Mouse (Mus musculus) hindbrain, embryonic 14.5 days (tissue): ENCODE data around the gene Cds2. TPM values are rescaled to one million over a fixed set of nuclear protein-coding genes. Genes with fewer than 3 reads are reported as not detected.
A peak's percentile ranks its signal among the peaks of the same experiment; 100 is the strongest.

Experiments
- ATAC-seq: fragments of 200-750 bp; cut with Nextera tagmentation; 2 replicates; pipeline ENCODE4 v1.8.0; 2017; ENCODE audit warnings: moderate number of reproducible peaks, mild to moderate bottlenecking, moderate TSS enrichment, moderate library complexity; ENCODE audit not compliant: low FRiP score
- DNase-seq: peaks from one replicate; pipeline ENCODE4 v3.0.0-alpha.2; 2015; ENCODE audit warnings: low spot score
- H3K27ac ChIP-seq: fragments of 300-500 bp; sonication (generic); 2 replicates; pipeline ENCODE4 v1.5.1; 2014; ENCODE audit warnings: mild to moderate bottlenecking, moderate library complexity
- H3K27me3 ChIP-seq: fragments of 300-500 bp; sonication (generic); 2 replicates; pipeline ENCODE4 v1.6.1; 2014; ENCODE audit warnings: mild to moderate bottlenecking, low read length, mixed read lengths; ENCODE audit not compliant: control insufficient read depth, insufficient read depth
- H3K36me3 ChIP-seq: fragments of 300-500 bp; sonication (generic); replicated peaks from 2 replicates; pipeline ENCODE4 v1.6.1; 2014; ENCODE audit not compliant: control insufficient read depth, insufficient read depth
- H3K4me1 ChIP-seq: fragments of 300-500 bp; sonication (generic); replicated peaks from 2 replicates; pipeline ENCODE4 v1.6.1; 2014; ENCODE audit warnings: antibody characterized with exemption, low read length, mixed read lengths; ENCODE audit not compliant: control insufficient read depth, insufficient read depth
- H3K4me2 ChIP-seq: fragments of 300-500 bp; sonication (generic); replicated peaks from 2 replicates; pipeline ENCODE4 v1.6.1; 2014; ENCODE audit warnings: mild to moderate bottlenecking, moderate library complexity
- H3K4me3 ChIP-seq: fragments of 300-500 bp; sonication (generic); replicated peaks from 2 replicates; pipeline ENCODE4 v1.5.1; 2014; ENCODE audit warnings: mild to moderate bottlenecking, low read length
- H3K9ac ChIP-seq: fragments of 300-500 bp; sonication (generic); 2 replicates; pipeline ENCODE4 v1.6.1; 2014
- H3K9me3 ChIP-seq: fragments of 300-500 bp; sonication (generic); 2 replicates; pipeline ENCODE4 v1.6.1; 2016; ENCODE audit warnings: low read length; ENCODE audit not compliant: control insufficient read depth
- WGBS: fragments of 180-500 bp; shearing (Covaris S2); extraction: QIAGEN DNeasy Blood & Tissue Kit; methylation state at CpG from one replicate; pipeline ENCODE4 v1.1.7; 2014; 5-methylcytosine and 5-hydroxymethylcytosine counted together
- polyA plus RNA-seq: library from polyadenylated mRNA; unstranded; fragments of >200 nt; fragmentation: Nextera tagmentation; extraction: Ambion mirVana; gene quantifications from 2 replicates; pipeline ENCODE4 v1.2.1, GENCODE M21; 2014

The Cds2 gene
- polyA plus RNA-seq, 1 experiment from 2014 or later = 57.2 TPM

GRCm38 (mm10) chr2:132278273-132278853, 15.4 kb downstream of the Cds2 start:
- no peak overlapping the region for H3K4me2 ChIP-seq
- H3K9ac ChIP-seq = no peak overlapping the region
- H3K27ac ChIP-seq = no peak overlapping the region
- ATAC-seq (no peak), DNase-seq (no peak)
- H3K4me1 ChIP-seq = peaks cover 24% of the 10 kb centered on the region
- 77% methylated on average over 8 of the region's 8 CpGs for WGBS
- no peak overlapping the region for H3K4me3 ChIP-seq
- H3K27me3 ChIP-seq = no peaks in the 10 kb centered on the region
- peaks cover 11% of the 10 kb centered on the region; the same call in 1 of the 2 replicates for H3K36me3 ChIP-seq
- H3K9me3 ChIP-seq = no peaks in the 10 kb centered on the region

GRCm38 (mm10) chr2:132279336-132279882, 16.5 kb downstream of the Cds2 start:
- no peak for DNase-seq
- H3K4me1 ChIP-seq = peaks cover 32% of the 10 kb centered on the region
- no peak overlapping the region for H3K27ac ChIP-seq
- no peak overlapping the region for H3K4me3 ChIP-seq
- ATAC-seq = no peak
- WGBS = 67% methylated on average over 3 of the region's 3 CpGs
- H3K4me2 ChIP-seq = no peak overlapping the region
- no peaks in the 10 kb centered on the region for H3K27me3 ChIP-seq
- no peak overlapping the region for H3K9ac ChIP-seq
- H3K9me3 ChIP-seq = no peaks in the 10 kb centered on the region
- H3K36me3 ChIP-seq = peaks cover 11% of the 10 kb centered on the region; the same call in 1 of the 2 replicates

- Histone ChIP-seq H3K27ac (no peak overlapping the region), H3K36me3 (peaks cover 11% of the 10 kb centered on the region; the same call in 1 of the 2 replicates), H3K4me1 (peaks cover 32% of the 10 kb centered on the region), H3K9ac (no peak overlapping the region), H3K4me2 (no peak overlapping the region), H3K9me3 (no peaks in the 10 kb centered on the region), H3K4me3 (no peak overlapping the region), H3K27me3 (no peaks in the 10 kb centered on the region)
- WGBS = 65% methylated on average over 4 of the region's 4 CpGs
- ATAC-seq = no peak
- no peak for DNase-seq
Measured at GRCm38 (mm10) chr2:132279978-132280377, 17.0 kb downstream of the Cds2 start.

GRCm38 (mm10) chr2:132280518-132281120, 17.7 kb downstream of the Cds2 start:
- no peak overlapping the region for H3K4me2 ChIP-seq
- no peak overlapping the region for H3K4me3 ChIP-seq
- H3K36me3 ChIP-seq = peaks cover 11% of the 10 kb centered on the region; the same call in 1 of the 2 replicates
- DNase-seq (no peak), ATAC-seq (no peak)
- no peaks in the 10 kb centered on the region for H3K27me3 ChIP-seq
- WGBS = 94% methylated on average over 10 of the region's 10 CpGs
- no peaks in the 10 kb centered on the region for H3K9me3 ChIP-seq
- no peak overlapping the region for H3K9ac ChIP-seq
- H3K27ac ChIP-seq = no peak overlapping the region
- peaks cover 32% of the 10 kb centered on the region for H3K4me1 ChIP-seq

- H3K27me3 ChIP-seq = no peaks in the 10 kb centered on the region
- 64% methylated on average over 10 of the region's 10 CpGs for WGBS
- DNase-seq (no peak), ATAC-seq (no peak)
- no peak overlapping the region for H3K9ac ChIP-seq
- peaks cover 6% of the 10 kb centered on the region; the same call in 1 of the 2 replicates for H3K9me3 ChIP-seq
- no peak overlapping the region for H3K4me3 ChIP-seq
- H3K4me1 ChIP-seq = peaks cover 32% of the 10 kb centered on the region
- no peak overlapping the region for H3K4me2 ChIP-seq
- peaks cover 11% of the 10 kb centered on the region; the same call in 1 of the 2 replicates for H3K36me3 ChIP-seq
- H3K27ac ChIP-seq = no peak overlapping the region
Measured at GRCm38 (mm10) chr2:132281560-132282452, 18.9 kb downstream of the Cds2 start.

- H3K27me3 ChIP-seq = no peaks in the 10 kb centered on the region
- peaks cover 9% of the 10 kb centered on the region; the same call in 1 of the 2 replicates for H3K9me3 ChIP-seq
- no peak overlapping the region for H3K4me2 ChIP-seq
- whole genome bisulfite sequencing = 37% methylated on average over 12 of the region's 12 CpGs
- peaks cover 11% of the 10 kb centered on the region; the same call in 1 of the 2 replicates for H3K36me3 ChIP-seq
- no peak for ATAC-seq
- no peak overlapping the region for H3K4me3 ChIP-seq
- no peak overlapping the region for H3K9ac ChIP-seq
- DNase-seq = no peak
- H3K4me1 ChIP-seq = peaks cover 32% of the 10 kb centered on the region
- H3K27ac ChIP-seq = no peak overlapping the region; the same call in 1 of the 2 replicates
Measured at GRCm38 (mm10) chr2:132282453-132283174, 19.7 kb downstream of the Cds2 start.

GRCm38 (mm10) chr2:132283236-132284070, 20.5 kb downstream of the Cds2 start:
- no peak overlapping the region for H3K4me3 ChIP-seq
- no peak for DNase-seq
- peaks cover 11% of the 10 kb centered on the region; the same call in 1 of the 2 replicates for H3K36me3 ChIP-seq
- no peak overlapping the region for H3K4me2 ChIP-seq
- no peaks in the 10 kb centered on the region for H3K27me3 ChIP-seq
- peaks cover 32% of the 10 kb centered on the region for H3K4me1 ChIP-seq
- WGBS = 44% methylated on average over 15 of the region's 15 CpGs
- no peak overlapping the region for H3K9ac ChIP-seq
- ATAC-seq = no peak
- H3K9me3 ChIP-seq = peaks cover 9% of the 10 kb centered on the region; the same call in 1 of the 2 replicates
- H3K27ac ChIP-seq = peak overlapping the region; percentile 32
